Mouse (Mus musculus): Measurements from ENCODE around the gene Tpx2.

Tpx2 gene

GRCm38 (mm10) chr2:152943568-152943967 lies 95.8 kb downstream of the Tpx2 start:
- no peak for DNase-seq (ENCODE audit: low read depth, low spot score)

GRCm38 (mm10) chr2:152944013-152944412 lies 96.2 kb downstream of the Tpx2 start:
- DNase-seq (ENCODE audit: low read depth, low spot score), result no peak
